Mouse (Mus musculus): ENCODE data around the gene 4930544G11Rik. TPM values are rescaled to one million over a fixed set of nuclear protein-coding genes. Genes with fewer than 3 reads are reported as not detected.

Gene 4930544G11Rik
- not detected in 2 replicates for polyA plus RNA-seq (2015; fragmentation: Nextera tagmentation; extraction: Ambion mirVana)

DNA sequence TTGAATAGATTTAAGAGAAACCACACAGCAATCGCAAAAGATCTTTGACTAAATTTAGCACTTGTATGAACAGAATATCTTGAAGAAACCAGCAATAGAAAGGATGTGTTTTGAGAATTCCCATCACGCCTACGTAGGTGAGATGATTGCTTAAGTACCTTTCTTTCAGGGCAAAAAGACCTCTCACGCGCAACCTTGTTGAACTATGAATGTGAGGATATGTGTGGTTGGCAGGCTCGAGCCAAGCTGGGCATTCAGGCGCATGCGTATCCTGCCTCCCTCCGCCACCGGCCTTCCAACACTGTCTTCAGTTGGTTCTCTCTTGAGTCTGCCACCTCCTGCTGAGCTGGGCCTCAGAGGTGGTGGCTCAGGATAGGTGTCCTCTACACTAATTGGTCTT lies at the start of gene 4930544G11Rik:
TSS of gene 4930544G11Rik (plus strand) at position 301 of the 400 bp plus-strand sequence.
- Histone ChIP-seq H3K4me1 (ENCODE audit: insufficient read depth, low read length) (no peaks in the 10 kb centered on the region), H3K36me3 (ENCODE audit: insufficient read depth, low read length) (no peaks in the 10 kb centered on the region), H3K9ac (replicated peaks; ENCODE audit: low read length) (no peak within 1 kb of the TSS), H3K4me2 (replicated peaks; ENCODE audit: low read depth, low read length) (no peak within 1 kb of the TSS), H3K27me3 (ENCODE audit: insufficient read depth, low read length) (no peaks in the 10 kb centered on the region), H3K27ac (ENCODE audit: low read length) (no peak within 1 kb of the TSS), H3K9me3 (ENCODE audit: low read length) (no peaks in the 10 kb centered on the region), H3K4me3 (ENCODE audit: low read length) (no peak within 1 kb of the TSS)
- WGBS: 97% methylated on average over 10 of the region's 10 CpGs
- ATAC-seq (ENCODE audit: low FRiP score, low TSS enrichment): no peak

DNA sequence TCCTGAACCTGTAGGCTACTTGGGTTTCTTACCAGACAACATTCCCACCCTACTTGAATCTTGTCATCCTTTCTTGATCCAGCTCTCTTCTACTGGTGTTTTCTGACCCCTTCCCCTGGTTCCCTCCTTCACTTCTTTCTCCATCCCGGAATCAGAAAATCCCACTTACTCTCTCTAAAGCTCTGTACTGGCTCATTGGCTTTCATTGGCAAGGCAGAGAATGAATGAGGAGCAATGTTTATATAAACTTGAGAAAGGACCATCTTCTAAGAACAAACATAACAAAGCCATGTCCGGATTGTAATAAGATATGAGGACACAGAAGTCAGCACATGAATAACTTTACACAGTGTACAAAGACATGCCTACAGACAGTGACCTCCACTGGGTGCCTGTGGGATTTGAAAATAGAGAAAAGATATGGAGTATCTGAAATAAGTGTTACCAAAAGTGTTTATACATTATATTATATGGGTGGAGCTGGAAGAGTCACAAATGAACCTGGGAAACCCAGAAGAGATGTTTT lies 45.7 kb upstream of the 4930544G11Rik start:
- Histone ChIP-seq H3K4me3 (ENCODE audit: low read length) (no peak overlapping the region), H3K4me1 (ENCODE audit: insufficient read depth, low read length) (no peaks in the 10 kb centered on the region), H3K36me3 (ENCODE audit: insufficient read depth, low read length) (peaks cover 10% of the 10 kb centered on the region; the same call in 1 of the 2 replicates), H3K9ac (replicated peaks; ENCODE audit: low read length) (no peak overlapping the region), H3K27me3 (ENCODE audit: insufficient read depth, low read length) (no peaks in the 10 kb centered on the region), H3K9me3 (ENCODE audit: low read length) (no peaks in the 10 kb centered on the region), H3K4me2 (replicated peaks; ENCODE audit: low read depth, low read length) (no peak overlapping the region), H3K27ac (ENCODE audit: low read length) (peak overlapping the region; percentile 15; the same call in 1 of the 2 replicates)
- 36% methylated on average over 2 of the region's 2 CpGs for WGBS
- ATAC-seq (ENCODE audit: low FRiP score, low TSS enrichment): peak; percentile 80; the same call in 1 of the 2 replicates

DNA sequence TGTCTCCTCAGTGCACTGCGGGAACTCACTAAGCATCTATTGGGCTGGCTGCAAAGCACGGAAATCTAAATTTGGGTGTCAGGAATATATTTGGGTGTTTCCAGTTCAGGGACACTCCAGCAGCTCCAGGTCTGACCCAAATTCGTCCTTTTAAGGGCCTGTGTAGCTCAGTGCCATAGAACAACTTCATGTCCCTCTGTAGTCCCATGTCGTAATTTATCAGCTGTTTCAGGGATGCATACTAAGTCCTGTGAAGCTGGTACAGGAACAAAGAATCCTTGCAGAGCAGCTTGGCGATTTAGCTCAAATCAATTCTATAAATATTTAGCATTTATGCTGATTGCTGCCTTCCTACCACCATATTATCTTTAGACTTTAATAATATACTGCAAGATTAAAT lies 37.0 kb upstream of the 4930544G11Rik start:
- no peaks in the 10 kb centered on the region for H3K4me1 ChIP-seq (ENCODE audit: insufficient read depth, low read length)
- H3K9me3 ChIP-seq (ENCODE audit: low read length): no peaks in the 10 kb centered on the region
- H3K4me3 ChIP-seq (ENCODE audit: low read length): no peak overlapping the region
- ATAC-seq (ENCODE audit: low FRiP score, low TSS enrichment): no peak
- H3K36me3 ChIP-seq (ENCODE audit: insufficient read depth, low read length): 0 out of 2 replicates have a peak, but pooled peaks cover 10% of the 10 kb centered on the region
- H3K4me2 ChIP-seq (replicated peaks; ENCODE audit: low read depth, low read length): no peak overlapping the region
- no peaks in the 10 kb centered on the region for H3K27me3 ChIP-seq (ENCODE audit: insufficient read depth, low read length)
- no peak overlapping the region for H3K9ac ChIP-seq (replicated peaks; ENCODE audit: low read length)
- WGBS: 80% methylated on average over 5 of the region's 5 CpGs
- no peak overlapping the region for H3K27ac ChIP-seq (ENCODE audit: low read length)

DNA sequence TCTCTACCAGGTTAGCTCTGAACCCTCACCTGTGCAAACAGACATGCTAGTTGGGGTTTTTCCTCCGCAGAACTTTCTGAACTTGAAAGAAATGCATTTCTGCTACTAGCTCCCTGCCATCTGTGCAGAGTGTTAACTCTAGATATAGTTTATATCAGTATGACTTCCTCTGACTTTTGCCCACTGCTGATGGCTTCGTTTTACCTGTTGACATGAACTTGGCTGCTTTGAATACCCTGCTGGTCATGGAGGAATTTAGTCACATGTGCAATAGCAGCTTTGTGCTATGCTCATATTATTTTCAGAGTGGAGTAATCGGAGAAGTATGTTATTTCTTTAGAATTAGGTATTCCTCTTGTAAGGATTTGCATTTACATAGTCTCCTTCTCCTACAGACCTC lies 30.7 kb upstream of the 4930544G11Rik start:
- ATAC-seq (ENCODE audit: low FRiP score, low TSS enrichment): no peak
- Histone ChIP-seq H3K4me3 (ENCODE audit: low read length) (no peak overlapping the region), H3K4me2 (replicated peaks; ENCODE audit: low read depth, low read length) (no peak overlapping the region), H3K36me3 (ENCODE audit: insufficient read depth, low read length) (0 out of 2 replicates have a peak, but pooled peaks cover 3% of the 10 kb centered on the region), H3K9me3 (ENCODE audit: low read length) (no peaks in the 10 kb centered on the region), H3K9ac (replicated peaks; ENCODE audit: low read length) (no peak overlapping the region), H3K4me1 (ENCODE audit: insufficient read depth, low read length) (0 out of 2 replicates have a peak, but pooled peaks cover 3% of the 10 kb centered on the region), H3K27ac (ENCODE audit: low read length) (no peak overlapping the region), H3K27me3 (ENCODE audit: insufficient read depth, low read length) (no peaks in the 10 kb centered on the region)
- 83% methylated on average over 3 of the region's 3 CpGs for WGBS

DNA sequence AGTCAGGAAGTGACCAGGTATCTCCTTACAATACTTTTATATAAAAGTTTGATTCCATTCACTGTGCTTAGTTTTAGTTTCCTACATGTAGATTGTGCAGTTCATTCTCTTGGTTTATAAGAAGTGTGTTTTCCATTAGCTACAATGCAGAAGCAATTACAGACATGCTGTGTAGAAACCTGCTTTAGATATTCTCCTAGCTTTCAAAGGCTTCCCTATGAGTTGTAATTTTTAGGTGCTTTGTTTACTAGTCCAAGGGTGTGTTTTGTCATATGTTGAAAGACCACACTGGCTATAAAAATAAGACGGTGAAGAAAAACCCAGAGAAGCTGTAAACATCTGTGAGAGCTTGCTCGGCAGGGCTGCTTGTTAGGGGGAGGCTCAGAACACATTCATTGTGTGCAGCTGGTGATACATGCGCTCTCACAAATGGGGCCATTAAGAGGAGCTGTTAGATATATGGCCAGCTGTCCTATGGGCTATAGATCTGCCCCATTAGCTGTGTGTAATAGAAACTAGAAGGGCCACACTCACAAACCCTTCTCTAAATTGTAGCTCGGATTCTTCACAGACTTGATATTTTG lies 28.8 kb upstream of the 4930544G11Rik start:
- Histone ChIP-seq H3K4me3 (ENCODE audit: low read length) (no peak overlapping the region), H3K9me3 (ENCODE audit: low read length) (no peaks in the 10 kb centered on the region), H3K27me3 (ENCODE audit: insufficient read depth, low read length) (no peaks in the 10 kb centered on the region), H3K4me2 (replicated peaks; ENCODE audit: low read depth, low read length) (no peak overlapping the region), H3K27ac (ENCODE audit: low read length) (no peak overlapping the region), H3K36me3 (ENCODE audit: insufficient read depth, low read length) (no peaks in the 10 kb centered on the region), H3K4me1 (ENCODE audit: insufficient read depth, low read length) (0 out of 2 replicates have a peak, but pooled peaks cover 3% of the 10 kb centered on the region), H3K9ac (replicated peaks; ENCODE audit: low read length) (no peak overlapping the region)
- 35% methylated on average over 4 of the region's 4 CpGs for WGBS
- peak; percentile 69; the same call in 1 of the 2 replicates for ATAC-seq (ENCODE audit: low FRiP score, low TSS enrichment)

DNA sequence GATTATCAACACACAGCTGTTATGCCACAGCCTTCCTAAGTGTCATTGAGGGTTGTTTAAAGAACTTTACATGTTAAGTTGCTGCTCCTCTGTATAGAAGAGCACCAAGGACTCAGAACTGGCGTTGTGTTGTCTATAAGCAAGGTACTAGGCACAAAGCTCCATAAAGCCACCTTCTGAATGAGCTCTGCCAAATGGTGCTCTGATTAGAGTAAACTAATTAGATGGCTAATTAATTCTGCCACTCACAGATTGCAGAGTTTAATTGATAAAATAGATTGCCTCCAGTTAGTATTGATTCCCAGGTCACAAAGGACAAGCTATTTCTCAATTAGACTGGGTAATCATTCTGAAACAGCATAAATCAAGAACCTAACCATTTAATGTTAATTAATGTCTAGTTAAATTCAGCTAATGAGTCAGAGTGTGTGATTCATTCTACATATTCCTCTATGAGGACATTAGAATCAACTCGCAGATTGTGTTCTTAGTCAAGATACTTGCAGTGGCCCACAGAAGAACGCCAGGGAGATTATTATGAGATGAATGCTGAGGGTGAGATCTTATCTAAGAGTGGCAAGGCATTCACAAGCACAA lies 26.6 kb upstream of the 4930544G11Rik start:
- Histone ChIP-seq H3K36me3 (ENCODE audit: insufficient read depth, low read length) (no peaks in the 10 kb centered on the region), H3K4me3 (ENCODE audit: low read length) (no peak overlapping the region), H3K9me3 (ENCODE audit: low read length) (no peaks in the 10 kb centered on the region), H3K4me2 (replicated peaks; ENCODE audit: low read depth, low read length) (no peak overlapping the region), H3K9ac (replicated peaks; ENCODE audit: low read length) (no peak overlapping the region), H3K27me3 (ENCODE audit: insufficient read depth, low read length) (no peaks in the 10 kb centered on the region), H3K27ac (ENCODE audit: low read length) (no peak overlapping the region), H3K4me1 (ENCODE audit: insufficient read depth, low read length) (0 out of 2 replicates have a peak, but pooled peaks cover 3% of the 10 kb centered on the region)
- 83% methylated on average over 3 of the region's 3 CpGs for WGBS
- ATAC-seq (ENCODE audit: low FRiP score, low TSS enrichment): no peak

DNA sequence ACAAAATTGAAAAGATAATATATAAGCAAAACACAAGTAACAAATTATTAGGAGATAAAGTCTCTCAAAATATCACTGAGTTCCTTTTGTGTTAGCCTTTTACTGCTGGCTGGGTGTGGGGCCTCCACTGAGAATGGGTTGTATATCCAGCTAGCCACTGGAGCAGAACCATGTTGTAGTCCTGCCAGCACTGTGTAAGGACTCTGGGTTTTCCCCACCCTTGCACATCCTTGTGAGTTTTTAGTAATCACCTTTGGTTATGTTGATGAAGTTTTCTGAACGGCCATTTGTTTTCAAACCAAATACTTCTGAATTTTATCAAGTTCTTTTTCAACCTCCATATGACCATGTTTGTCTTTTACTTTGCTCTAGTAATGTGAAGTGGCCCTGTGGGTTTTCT lies 21.9 kb upstream of the 4930544G11Rik start:
- H3K36me3 ChIP-seq (ENCODE audit: insufficient read depth, low read length): peaks cover 5% of the 10 kb centered on the region; the same call in 1 of the 2 replicates
- H3K27me3 ChIP-seq (ENCODE audit: insufficient read depth, low read length): no peaks in the 10 kb centered on the region
- no peak overlapping the region for H3K4me2 ChIP-seq (replicated peaks; ENCODE audit: low read depth, low read length)
- ATAC-seq (ENCODE audit: low FRiP score, low TSS enrichment): no peak
- no peak overlapping the region for H3K4me3 ChIP-seq (ENCODE audit: low read length)
- H3K4me1 ChIP-seq (ENCODE audit: insufficient read depth, low read length): no peaks in the 10 kb centered on the region
- no peak overlapping the region for H3K27ac ChIP-seq (ENCODE audit: low read length)
- 76% methylated on average over 1 of the region's 1 CpGs for WGBS
- no peak overlapping the region for H3K9ac ChIP-seq (replicated peaks; ENCODE audit: low read length)
- no peaks in the 10 kb centered on the region for H3K9me3 ChIP-seq (ENCODE audit: low read length)

DNA sequence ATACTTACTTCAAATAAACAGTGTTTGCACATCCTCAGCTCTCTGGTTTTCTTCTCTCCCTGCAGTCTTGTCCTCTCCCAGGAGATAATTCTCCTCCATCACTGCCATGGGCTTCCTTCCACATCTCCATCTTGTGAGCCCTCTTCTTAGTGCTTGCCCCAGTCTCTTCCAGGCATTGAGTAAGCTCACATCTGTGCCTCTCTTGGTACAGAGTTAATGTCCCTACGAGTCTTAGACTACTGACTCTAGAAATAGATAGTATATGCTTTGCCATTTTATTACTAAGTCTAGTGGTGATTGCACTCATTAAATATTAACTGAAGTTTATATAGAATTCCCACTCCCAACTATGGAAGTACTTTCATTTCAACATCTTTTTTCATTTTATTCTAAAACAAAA lies 19.6 kb upstream of the 4930544G11Rik start:
- no peaks in the 10 kb centered on the region for H3K4me1 ChIP-seq (ENCODE audit: insufficient read depth, low read length)
- 85% methylated on average over 1 of the region's 1 CpGs for WGBS
- H3K4me2 ChIP-seq (replicated peaks; ENCODE audit: low read depth, low read length): no peak overlapping the region
- H3K9me3 ChIP-seq (ENCODE audit: low read length): no peaks in the 10 kb centered on the region
- H3K27ac ChIP-seq (ENCODE audit: low read length): no peak overlapping the region
- peaks cover 7% of the 10 kb centered on the region; the same call in 1 of the 2 replicates for H3K36me3 ChIP-seq (ENCODE audit: insufficient read depth, low read length)
- H3K27me3 ChIP-seq (ENCODE audit: insufficient read depth, low read length): no peaks in the 10 kb centered on the region
- no peak for ATAC-seq (ENCODE audit: low FRiP score, low TSS enrichment)
- H3K9ac ChIP-seq (replicated peaks; ENCODE audit: low read length): no peak overlapping the region
- no peak overlapping the region for H3K4me3 ChIP-seq (ENCODE audit: low read length)

DNA sequence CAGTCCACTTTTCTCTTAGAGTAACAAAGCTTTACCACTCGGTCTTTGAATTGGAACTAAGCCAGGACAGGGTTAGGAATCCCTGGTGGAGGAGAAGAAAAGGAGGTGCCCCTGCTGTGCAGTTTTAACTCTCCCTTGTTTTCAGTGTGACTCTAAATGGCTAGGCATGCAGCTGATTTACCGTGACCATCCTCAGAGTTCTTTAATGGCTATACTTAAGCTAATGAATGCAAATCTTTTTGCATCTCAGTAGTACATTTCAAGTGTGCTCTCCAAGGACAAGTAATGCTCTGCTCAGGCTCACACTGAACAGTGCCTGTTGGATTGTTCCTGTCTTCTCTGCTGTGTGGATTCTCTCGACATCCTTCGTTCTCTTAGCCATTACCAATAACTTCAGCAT lies 19.2 kb upstream of the 4930544G11Rik start:
- H3K4me2 ChIP-seq (replicated peaks; ENCODE audit: low read depth, low read length): no peak overlapping the region
- no peaks in the 10 kb centered on the region for H3K9me3 ChIP-seq (ENCODE audit: low read length)
- H3K4me3 ChIP-seq (ENCODE audit: low read length): no peak overlapping the region
- whole genome bisulfite sequencing: 54% methylated on average over 4 of the region's 4 CpGs
- H3K4me1 ChIP-seq (ENCODE audit: insufficient read depth, low read length): no peaks in the 10 kb centered on the region
- H3K9ac ChIP-seq (replicated peaks; ENCODE audit: low read length): no peak overlapping the region
- H3K27ac ChIP-seq (ENCODE audit: low read length): no peak overlapping the region
- ATAC-seq (ENCODE audit: low FRiP score, low TSS enrichment): no peak
- H3K27me3 ChIP-seq (ENCODE audit: insufficient read depth, low read length): no peaks in the 10 kb centered on the region
- peaks cover 7% of the 10 kb centered on the region; the same call in 1 of the 2 replicates for H3K36me3 ChIP-seq (ENCODE audit: insufficient read depth, low read length)
